Mouse (Mus musculus) 3T3-L1 (cell line): ENCODE measurements at regions not wholly inside any gene's neighbourhood (a gene's known extent, or its start where the extent isn't known, plus 50 kb on each side); places are given as distances from the start of the nearest gene placed in this dataset.

Source experiments
- DNase-seq: peaks from one replicate; pipeline ENCODE4 v3.0.0-alpha.2; 2015; ENCODE audit warnings: low read depth, low spot score

DNA sequence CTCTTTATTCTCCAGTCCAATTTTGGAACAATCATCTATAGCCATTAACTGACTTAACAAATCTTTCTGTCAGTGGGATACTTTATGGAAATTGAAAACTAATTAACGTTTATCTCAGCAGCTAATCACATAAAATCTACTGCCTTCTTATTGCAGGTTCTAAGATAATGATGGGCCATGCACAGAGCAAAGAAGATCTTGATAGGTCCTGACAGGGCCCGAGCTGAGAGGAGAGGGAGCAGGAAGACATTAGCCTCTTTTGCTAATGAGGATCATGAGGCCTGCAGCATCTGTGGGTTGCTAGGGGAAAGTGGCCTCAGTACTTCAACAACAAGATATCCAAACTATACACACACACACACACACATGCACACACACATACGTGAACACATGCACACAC is 318.4 kb downstream of the Lmx1a start:
- no peak for DNase-seq

- no peak for DNase-seq
Observed at GRCm38 (mm10) chr1:168008216-168008615, 319.2 kb downstream of the Lmx1a start.

GRCm38 (mm10) chr1:168010416-168010815 is 321.4 kb downstream of the Lmx1a start:
- no peak for DNase-seq

DNA sequence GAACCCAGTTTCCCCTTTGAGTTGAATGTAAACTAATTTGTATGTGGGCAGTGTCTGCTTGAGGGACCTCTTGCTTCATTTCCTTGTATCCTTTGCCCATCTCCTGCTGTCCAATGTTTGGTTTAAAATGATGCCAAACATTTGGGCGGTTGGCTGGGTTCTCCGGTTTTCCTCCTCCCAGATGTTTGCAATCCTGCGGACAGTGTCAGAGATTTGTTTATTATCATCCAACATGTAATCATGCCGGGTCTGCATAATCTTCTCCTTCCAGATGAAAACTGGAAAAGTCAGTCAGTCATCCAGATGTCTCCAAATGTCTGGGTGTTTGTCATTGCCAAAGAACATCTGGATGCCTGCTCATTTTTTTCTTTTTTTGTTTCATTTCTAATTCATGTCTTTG is 323.0 kb downstream of the Lmx1a start:
- peak; percentile 24 for DNase-seq

- no peak for DNase-seq
Observed at GRCm38 (mm10) chr1:168012611-168013010, 323.6 kb downstream of the Lmx1a start.

DNA sequence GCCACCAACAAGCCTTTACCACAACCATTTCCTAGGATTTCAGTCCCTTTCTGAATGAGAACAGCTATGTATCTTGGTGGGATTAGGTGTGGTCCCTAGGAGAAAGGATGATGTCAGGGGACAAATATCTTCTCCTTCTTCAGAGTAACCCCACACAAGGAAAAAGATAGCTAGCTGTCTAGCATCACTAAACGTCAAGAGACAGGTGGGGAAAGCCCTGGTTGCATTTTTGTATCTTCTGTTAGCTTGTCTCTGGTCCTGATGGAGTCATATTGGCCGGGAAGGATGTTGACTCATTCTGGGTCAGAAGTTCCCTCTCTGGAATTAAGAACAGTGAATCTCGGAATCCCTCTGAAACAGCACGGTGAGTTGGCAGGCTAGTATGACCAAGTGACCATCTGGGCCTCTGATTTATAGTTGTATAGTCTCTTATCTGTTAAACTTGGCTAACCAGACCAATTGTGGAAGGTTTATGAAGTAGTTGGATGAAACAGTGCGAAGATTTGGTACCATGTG is 327.4 kb downstream of the Lmx1a start:
- peak; percentile 59 for DNase-seq

GRCm38 (mm10) chr1:168026481-168026880 is 337.4 kb downstream of the Lmx1a start:
- DNase-seq, result no peak

GRCm38 (mm10) chr1:168044765-168045164 is 355.7 kb downstream of the Lmx1a start:
- DNase-seq, result no peak

- no peak for DNase-seq
Observed at GRCm38 (mm10) chr1:168046347-168046746, 357.3 kb downstream of the Lmx1a start.

- DNase-seq, result no peak
Observed at GRCm38 (mm10) chr1:168046749-168047148, 357.7 kb downstream of the Lmx1a start.

DNA sequence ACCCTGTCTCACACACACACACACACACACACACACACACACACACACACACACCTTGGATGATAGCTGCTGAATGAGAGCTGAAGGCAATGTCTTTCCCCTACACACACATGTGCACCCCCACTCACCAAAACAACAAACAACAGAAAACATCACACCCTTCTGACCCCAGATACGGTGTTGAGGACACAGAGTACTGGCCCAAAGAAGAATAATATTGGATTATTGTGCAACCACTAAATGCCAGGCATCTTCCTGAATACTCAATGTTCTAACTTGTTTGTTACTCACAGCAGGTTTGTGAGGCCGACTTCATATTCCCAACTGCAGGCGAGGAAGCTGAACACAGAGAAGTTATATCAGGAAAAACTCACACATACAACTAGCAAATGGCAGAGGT is 360.9 kb downstream of the Lmx1a start:
- no peak for DNase-seq

DNA sequence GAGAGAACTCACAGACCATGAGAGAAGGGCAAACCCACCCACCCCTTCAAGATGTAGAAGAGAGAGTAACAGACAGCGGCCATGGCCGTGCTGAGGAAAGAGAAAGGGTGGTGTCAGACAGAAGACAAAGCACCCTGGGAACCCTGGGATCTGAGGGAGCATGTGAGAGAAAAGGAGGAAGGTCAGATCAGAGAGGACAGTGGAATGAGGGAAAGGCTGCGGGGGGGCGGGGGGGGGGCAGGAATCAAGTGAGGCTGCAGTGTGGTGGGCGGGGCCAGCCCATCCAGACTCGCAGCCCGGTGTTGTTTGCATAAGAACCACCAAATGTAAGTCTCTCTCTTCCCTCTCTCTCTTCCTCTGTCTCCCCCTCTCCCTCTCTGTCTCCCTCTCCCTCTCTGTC is 367.4 kb downstream of the Lmx1a start:
- DNase-seq, result no peak

DNA sequence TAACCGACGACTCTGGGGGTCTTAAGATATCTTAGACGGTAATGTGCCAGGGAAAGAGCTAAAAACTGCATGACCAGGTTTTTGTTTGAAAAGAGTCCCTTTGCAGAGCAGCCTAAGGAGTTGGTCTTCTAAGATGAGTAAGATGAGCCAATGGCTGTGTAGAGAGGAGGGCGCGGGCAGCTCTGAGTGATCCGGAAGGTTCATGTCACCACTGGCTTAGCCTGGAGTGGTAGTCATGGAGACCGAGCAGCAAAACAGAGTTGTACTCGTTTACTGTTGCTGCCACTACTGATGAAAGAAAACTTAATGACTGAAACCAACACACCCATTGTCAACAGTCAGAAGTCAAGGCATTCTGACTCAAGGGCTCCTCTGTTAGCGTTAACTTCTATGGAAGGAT is 368.4 kb downstream of the Lmx1a start:
- DNase-seq, result no peak

DNA sequence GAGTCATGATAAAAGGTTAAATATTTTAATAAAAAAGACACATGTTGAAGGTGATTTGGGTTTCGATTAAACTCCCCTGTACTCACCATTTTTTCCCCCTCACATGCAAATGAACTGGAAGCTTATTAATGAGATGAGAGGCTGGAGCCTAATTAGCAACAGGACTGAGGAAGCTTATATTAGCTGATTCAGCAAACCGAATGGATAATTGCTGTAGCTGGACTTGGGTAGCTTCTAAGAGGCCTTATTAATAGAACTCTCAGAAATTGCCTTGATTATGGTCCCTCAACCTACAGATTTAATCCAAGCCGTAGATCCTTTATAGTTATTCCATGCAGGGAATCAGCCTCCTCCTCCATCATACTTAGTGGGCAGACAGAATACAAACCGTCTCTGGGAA is 369.7 kb downstream of the Lmx1a start:
- no peak for DNase-seq

DNA sequence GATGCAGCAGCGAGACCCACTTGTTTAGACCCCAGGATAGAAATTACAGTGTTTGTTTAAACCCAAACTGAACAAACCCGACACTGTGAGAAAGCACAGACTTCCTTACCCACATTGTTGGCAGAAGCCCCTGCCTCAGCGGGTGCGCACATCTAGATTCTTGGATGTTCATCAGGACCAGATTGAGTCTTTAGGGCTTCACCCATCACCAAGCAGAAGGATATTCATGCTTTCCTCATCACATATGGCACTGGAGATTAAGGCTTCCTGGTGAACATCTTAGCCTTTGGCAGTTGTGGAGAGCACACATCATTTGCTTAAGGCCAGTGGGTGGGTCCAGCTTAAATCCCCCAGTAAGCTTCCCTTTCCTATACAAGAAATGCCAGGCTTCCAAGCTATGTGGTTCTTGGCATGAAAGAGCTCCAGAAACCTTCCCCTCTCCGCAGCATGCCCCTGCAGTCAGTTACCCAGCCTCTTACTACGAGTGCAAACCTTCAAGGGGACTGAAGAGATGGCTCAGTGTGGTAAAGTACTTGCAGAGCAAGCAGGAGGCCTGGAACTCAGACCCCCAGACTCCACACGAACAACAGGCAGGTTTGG is 367.9 kb downstream of the Pbx1 start:
- no peak for DNase-seq

DNA sequence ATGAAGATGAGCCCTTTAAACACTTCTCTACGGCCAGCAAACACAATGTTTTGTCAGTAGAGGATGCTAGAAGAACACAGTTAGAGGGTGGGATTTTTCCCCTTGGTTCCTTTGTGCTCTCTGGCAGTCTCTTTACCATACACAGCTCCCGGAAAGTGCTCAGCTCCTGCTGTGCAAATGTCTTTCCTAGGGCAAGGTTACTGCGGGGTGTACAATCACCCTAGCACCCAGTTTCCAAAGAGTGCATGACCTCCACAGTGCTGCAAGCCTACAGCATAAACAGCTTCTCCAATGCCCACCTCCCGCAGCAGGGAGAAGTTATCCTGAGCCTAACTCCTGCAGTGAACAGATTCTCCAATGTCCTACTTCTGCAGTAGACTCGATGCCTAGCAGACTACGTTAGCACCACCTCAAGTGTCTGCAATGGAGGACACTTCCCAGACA is 366.4 kb downstream of the Pbx1 start:
- DNase-seq, result no peak

DNA sequence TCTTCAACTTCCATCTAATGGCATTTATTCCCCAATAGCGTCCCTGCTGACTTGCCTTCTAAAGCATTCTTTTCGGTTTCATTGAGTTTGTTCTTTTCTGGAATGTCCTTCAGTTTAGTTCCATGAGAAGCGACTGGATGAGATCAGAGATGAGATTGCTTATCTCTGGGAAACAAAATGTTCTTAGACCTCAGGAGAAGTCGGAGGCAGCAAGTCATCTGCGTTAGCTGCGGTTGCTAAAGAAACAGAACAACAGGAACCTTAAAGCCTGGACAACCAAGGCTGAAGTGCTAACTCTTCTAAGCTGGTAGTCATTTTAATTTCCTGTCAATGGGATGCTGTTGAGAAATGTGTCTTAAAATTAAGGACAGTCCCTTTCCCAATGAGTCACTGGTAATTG is 365.3 kb downstream of the Pbx1 start:
- DNase-seq, result no peak

- no peak for DNase-seq
Observed at GRCm38 (mm10) chr1:168068003-168068919, 363.8 kb downstream of the Pbx1 start.

DNA sequence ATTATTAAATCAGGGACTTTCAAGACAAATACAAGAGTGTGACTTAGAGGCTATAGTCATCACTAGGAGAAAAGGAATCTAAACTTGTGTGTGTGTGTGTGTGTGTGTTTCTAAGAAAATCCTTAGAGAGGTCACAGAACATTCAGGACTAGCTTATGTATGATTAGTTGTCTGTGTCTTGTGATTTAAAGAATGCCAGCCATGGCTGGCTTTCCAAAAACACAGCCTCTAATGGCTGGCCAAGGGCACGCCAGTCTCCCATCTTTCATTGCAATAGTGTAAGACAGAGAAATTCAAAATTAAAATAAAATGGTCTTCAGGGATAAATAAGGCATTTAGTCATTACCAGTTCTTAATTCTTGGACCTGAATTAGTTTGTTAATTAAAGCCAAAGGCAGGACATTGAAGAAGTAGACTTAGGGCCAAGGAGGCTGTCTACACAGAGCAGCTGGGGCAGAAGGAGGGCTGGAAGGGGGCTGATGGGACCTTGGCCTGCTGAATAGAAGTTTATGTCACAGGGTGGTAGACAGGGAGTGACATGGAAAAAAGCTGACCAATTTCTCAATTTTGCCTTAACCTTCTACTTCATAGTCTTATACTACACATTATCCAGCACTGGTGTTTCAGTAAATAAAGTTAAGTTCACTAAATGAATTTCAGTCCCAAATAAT is 363.0 kb downstream of the Pbx1 start:
- no peak for DNase-seq
